Mouse (Mus musculus) embryo, embryonic 10.5 days (tissue): Measurements from ENCODE around the gene Creld1.

ENCODE experiments used
- DNase-seq: peaks from one replicate; pipeline ENCODE4 v3.0.0-alpha.2; 2015; ENCODE audit warnings: low spot score

The Creld1 gene

DNA sequence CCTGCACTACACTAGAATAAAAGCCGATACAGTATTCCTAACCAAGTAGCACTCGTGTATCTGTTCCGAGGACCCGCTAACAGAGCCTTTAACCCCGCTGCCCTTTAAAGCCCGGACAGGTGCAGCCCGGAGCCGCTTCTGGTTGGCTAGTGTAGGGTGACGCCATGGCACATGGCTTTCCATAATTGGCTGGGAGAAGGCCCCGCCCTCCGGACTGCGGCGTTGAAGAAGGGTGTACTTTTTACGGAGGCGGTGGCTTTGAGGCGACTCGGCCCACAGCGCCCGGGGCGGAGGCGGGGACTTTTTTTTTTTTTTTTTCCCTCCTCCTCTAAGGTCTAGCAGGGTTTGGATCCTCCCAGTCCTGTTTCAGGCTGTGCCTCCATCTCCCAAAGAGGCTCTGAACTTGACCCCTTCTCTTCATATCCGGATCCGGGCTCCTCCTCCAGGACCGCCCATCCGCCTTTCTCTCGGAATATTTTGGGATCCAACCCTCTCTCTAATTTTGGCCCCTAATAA is at the start of gene Creld1:
Gene Creld1, plus strand, starts transcription at position 198 of the 516 bp plus-strand sequence.
- DNase-seq: peak; percentile 97

DNA sequence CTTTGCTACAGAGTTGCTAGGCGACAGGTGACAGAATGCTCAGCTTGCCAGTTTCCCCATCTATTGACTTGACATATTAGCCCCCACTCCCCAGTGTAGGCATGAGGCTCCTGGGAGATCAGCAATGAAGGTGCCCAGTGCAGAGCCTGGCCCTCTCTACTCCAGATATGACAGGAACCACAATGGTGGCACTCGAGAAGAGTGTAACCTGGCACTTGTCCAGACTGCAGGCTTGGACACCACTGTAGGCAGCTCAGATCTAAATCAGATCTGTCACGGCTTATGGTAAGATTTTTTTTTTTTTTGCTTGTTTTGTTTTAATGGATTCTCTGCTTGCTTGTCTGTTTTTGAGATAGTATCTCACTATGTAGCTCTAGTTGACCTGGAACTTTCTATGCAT is 49.4 kb upstream of the Creld1 start:
- no peak for DNase-seq

DNA sequence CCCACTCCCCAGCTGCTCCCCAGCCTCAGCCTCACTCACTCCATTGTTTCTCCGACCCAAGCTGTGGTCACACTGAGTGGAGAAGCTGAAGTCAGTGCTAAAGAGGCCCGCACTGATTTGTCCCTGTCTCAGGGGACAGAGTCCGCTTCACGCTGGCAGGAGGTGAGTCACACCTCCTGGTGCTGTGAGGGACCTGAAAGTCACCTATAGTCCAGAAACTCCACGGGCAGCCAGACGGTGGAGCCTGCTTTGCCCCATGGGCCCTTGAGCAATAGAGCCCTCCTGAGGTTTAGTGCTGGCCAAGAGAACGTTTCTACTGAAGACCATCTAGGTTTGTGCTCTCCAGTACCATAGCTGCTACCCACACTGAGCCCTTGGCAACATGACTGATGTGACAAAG is 48.4 kb upstream of the Creld1 start:
- no peak for DNase-seq

GRCm38 (mm10) chr6:113435664-113436205 is 47.4 kb upstream of the Creld1 start, which contains the start of gene Cidec:
Cidec (minus strand) TSS chr6:113435760.
- DNase-seq: no peak

DNA sequence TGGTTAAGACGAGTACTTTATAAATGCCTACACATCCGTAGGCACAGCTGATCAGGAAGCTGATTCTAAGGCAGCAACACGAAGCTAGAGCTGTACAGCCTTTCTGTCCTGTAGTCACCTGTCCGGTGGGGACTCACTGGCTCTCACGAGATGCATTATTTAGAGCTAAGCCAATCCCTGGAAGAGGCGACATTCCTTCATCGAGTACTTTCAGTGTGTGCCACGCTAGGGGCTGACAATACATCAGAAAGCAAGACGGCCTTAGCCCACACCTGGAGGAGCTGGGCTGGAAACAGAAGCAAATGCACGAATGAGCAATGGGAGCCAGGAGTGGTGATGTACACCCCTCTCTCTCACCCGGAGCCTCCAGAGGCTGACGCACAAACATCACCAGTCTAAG is 46.0 kb upstream of the Creld1 start:
- DNase-seq: no peak

DNA sequence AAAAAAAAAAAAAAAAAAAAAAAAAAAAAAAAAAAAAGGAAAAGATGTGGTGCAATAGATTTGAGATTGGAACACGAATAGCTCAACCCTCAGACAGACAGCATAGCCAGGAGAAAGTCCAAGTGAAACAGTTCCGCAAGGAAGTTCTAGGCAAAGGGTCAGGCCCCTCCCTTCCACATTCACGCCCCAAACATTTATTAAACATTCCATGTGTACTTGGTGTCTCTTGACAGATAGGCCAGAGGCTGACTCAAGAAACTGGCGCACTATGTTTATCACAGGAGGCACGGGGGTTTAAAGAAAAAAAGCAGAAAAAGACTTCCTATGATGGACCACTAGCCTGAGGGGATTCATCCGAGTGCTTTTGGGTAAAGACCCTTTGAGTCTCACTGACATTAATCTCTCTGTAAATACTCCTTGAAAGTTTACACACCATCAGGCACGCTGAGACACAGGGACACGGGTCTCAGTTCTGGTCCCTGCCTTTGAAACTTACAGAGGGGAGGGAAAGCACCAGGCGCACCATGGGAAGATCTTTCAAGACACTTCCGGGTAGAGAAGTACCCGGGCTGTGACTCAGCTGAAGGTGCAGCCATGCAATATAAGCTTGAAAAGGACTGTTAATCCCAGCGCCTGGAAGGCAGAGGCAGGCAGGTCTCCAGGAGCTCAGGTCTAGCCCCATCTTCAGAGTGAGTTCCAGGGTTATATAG is 44.2 kb upstream of the Creld1 start:
- DNase-seq: no peak

- no peak for DNase-seq
Observed at GRCm38 (mm10) chr6:113440686-113441085, 42.4 kb upstream of the Creld1 start.

DNA sequence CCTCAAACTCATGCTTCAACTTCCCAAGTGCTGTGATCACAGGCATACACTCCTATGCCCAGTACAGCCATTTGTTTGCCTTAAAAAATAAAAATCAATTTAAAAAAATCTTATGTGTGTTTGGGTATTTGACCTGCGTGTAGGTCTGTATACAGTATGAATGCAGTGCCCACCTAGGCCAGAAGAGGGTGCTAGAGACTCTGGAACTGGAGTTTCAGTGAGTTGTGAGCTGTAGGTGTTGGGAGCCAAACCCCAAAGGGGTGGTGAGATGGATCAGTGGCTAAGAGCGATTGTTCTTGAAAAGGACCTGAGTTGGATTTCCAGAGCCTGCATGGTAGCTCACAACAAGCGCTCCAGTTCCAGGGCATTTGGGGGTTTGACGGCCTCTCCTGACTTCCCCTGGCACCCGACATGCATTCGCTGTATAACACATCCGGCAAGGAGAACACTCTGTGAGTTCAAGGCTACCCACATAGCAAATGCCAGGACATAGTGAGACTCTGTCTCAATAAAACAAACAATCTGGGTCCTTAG is 41.9 kb upstream of the Creld1 start:
- DNase-seq: peak; percentile 92

DNA sequence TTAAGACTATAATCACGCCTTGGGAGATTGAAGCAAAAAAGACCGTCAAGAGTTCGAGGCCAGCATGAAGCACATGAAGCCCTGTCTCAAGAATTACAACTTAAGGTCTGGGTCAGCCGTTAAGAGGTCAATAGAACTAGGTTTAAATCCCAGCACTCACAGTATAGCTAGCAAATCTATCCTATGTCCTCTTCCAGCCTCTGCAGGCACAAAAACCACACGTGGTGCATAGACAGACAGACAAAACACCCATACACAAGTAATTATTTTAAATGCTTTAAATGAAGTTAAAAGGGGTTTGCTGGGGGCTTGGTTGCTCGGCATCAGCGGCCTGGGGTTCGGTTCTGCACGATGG is 41.0 kb upstream of the Creld1 start:
- DNase-seq: no peak

DNA sequence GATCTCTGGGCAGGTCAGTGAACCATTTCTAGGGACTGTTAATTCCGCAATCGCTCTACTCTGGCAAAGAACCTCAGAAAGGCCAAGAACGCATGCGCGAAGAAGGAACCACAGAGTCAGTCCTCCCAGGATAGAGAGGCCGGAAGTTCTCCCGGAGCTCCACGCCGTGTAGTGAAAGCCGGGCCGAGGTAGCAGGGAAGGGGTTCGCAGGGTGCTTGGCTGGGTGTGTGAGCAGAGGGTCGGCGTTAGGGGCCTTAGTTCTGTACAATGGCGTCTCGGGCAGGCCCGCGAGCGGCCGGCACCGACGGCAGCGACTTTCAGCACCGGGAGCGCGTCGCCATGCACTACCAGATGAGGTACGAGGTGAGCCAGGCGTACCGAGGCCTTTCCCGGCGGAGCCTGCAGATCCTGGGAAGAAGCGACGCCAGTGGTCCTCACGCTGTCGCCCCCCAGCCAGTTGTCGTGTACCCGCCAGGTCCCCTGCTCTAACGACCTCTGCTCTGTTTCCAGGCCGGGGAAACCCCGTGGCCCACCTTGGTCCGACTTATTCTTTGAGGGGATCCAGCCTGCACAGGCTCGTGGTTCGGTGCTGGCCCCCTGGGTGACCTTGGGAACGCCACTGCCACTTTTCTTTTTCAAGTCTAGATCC is 40.5 kb upstream of the Creld1 start, which contains the start of gene Jagn1:
Gene Jagn1, plus strand, starts transcription at position 128 of the 649 bp plus-strand sequence.
- DNase-seq: peak; percentile 99

DNA sequence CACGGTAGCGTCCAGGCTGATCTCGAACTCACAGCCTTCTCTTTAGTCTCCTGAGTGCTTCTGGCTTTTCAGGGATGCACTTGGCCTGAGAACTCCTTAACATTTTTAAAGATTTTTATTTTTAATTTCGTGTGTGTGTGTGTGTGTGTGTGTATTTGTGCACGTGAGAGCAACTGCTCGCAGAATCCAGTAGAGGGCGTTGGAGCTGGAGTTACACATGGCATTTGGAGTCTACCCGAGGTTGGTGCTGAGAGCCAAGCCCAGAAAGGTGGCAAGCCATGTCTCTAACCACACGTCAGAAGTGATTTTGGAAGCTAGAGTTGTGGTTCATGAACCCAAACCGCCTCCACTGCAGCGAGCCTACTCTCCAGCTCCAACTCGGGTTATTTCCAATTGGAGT is 40.0 kb upstream of the Creld1 start:
- DNase-seq: peak; percentile 14

GRCm38 (mm10) chr6:113444207-113444965 is 38.7 kb upstream of the Creld1 start:
- no peak for DNase-seq

- DNase-seq: no peak
Observed at GRCm38 (mm10) chr6:113447639-113448038, 35.5 kb upstream of the Creld1 start.

- DNase-seq: no peak
Observed at GRCm38 (mm10) chr6:113451839-113452238, 31.3 kb upstream of the Creld1 start.

GRCm38 (mm10) chr6:113455007-113455406 is 28.1 kb upstream of the Creld1 start:
- no peak for DNase-seq

GRCm38 (mm10) chr6:113457952-113458534 is 25.1 kb upstream of the Creld1 start, which contains the start of gene Il17re:
Il17re (plus strand) TSS chr6:113458484.
- no peak for DNase-seq

DNA sequence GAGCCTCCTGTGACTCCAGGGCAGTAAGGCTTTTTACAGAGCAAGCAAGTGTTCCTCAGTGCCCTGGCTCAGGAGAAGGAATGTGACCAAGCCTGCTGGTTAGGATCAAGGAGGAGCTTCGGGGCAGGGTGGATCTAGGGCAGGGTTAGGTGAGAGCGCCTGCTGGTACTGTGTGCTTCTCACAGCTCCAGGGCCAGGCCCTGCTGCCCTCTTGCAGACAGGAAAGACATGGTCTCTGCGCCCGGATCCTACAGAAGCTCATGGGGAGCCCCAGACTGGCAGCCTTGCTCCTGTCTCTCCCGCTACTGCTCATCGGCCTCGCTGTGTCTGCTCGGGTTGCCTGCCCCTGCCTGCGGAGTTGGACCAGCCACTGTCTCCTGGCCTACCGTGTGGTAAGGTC is 24.5 kb upstream of the Creld1 start:
- DNase-seq: no peak

DNA sequence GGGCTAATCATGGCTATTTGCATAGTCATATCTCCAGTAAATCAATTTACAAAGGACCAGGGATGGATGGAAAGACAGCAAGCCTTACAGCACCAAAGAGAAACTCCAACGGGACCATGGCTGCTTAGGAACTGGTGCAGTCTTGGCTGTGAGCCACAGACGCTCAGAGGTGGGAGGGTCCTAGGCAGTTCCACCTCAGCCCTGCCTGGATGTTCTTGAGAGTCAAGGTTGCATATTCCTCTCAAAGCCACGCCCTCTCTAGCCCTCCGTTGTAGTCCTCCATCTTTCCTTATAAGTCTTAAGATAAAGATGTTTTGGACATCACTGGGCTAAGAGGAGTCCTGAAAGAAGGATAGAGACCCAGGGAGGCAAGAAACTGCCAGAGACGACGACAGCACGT is 19.1 kb upstream of the Creld1 start:
- DNase-seq: no peak

GRCm38 (mm10) chr6:113465602-113466001 is 17.5 kb upstream of the Creld1 start:
- no peak for DNase-seq

GRCm38 (mm10) chr6:113468512-113468911 is 14.6 kb upstream of the Creld1 start:
- no peak for DNase-seq

- DNase-seq: peak; percentile 89
Observed at GRCm38 (mm10) chr6:113469021-113469420, 14.1 kb upstream of the Creld1 start.

DNA sequence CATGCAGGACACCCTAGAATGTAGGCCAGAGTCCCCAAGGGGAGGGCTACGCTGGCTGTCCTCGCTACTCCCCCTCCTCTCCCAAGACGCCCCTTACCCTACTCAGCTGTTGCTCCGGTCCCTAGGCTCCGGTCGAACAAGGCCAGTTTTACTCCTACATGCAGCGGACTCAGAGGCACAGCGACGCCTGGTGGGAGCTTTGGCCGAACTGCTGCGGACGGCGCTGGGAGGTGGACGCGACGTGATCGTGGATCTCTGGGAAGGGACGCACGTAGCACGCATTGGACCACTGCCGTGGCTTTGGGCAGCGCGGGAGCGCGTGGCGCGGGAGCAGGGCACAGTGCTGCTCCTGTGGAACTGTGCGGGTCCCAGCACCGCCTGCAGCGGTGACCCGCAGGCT is 13.7 kb upstream of the Creld1 start:
- peak; percentile 84 for DNase-seq
